Mouse (Mus musculus) adrenal gland, postnatal 10 days (tissue): ENCODE measurements around the gene Plekha7. TPM values are rescaled to one million over a fixed set of nuclear protein-coding genes. Genes with fewer than 3 reads are reported as not detected.
A peak's percentile ranks its signal among the peaks of the same experiment; 100 is the strongest.

Source experiments
- DNase-seq: peaks from one replicate; pipeline ENCODE4 v3.0.0; 2021; ENCODE audit warnings: mixed read lengths
- total RNA-seq, 2 experiments: library from RNA; stranded (reverse); gene quantifications; 2 replicates each; pipeline ENCODE4 v1.2.3; 2021

Plekha7 gene
- total RNA-seq, 2 experiments from 2014 or later = 7.9 to 10.9 TPM

- no peak for DNase-seq
Measured at GRCm38 (mm10) chr7:116221883-116222282, 86.3 kb downstream of the Plekha7 start.

GRCm38 (mm10) chr7:116220103-116220707 lies 88.0 kb downstream of the Plekha7 start:
- no peak for DNase-seq

DNA sequence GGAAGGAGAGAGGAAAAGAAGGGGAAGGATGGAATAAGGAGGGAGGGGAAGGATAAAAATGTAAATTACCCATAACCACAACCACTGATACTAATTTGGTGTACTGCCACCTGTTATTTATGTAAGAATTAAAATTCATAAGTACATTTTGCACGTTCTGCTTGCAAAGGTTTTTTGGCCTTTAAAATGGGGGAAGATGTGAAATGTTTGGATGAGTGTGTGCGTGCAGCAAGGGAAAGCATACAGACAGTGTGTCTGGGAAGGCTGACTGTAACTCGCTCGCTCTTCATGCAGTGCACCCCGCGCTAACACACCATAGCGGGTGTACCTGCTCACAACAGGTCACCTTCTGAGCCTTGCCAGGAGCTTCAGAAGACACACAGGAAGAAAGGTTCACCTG lies 90.4 kb downstream of the Plekha7 start:
- DNase-seq = no peak

DNA sequence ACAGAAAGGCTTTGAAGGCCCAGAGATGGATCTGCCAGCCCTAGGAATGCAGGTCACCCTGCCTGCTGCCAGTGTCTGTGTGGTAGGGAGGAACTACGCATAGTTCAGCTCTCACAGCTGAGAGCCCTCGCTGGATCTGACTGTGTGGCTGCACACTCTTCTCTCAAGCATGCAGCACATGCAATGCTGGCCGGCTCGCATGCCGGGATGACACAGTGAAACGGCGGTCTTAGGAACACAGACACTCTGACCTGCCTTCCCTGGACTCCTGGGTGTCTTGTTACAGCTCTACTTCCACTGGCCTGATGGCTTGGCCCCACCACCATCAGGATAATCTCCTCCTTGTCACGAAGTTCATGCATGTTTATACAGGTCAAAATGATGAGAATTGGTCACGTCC lies 96.3 kb downstream of the Plekha7 start:
- no peak for DNase-seq

- no peak for DNase-seq
Measured at GRCm38 (mm10) chr7:116209926-116210631, 98.1 kb downstream of the Plekha7 start.

DNA sequence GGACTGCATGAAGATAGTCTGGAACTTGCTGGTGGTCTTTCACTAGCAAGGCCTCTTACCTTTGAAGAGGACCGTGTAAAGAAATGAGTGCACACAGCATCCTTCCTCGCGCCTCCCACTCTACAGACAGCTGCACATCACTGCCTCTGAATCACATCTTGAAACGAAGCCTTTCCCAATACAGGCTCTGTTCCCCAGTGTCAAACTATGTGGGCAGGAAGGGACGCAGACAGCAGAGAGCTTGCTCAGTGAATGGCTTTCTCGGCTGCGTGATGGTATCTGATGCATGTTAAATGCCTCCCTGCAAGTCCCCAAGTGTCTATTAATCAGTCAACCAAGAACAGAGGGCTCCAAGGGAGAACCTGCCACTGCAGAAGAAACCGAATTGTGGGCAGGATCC lies 99.3 kb downstream of the Plekha7 start:
- DNase-seq = no peak

- no peak for DNase-seq
Measured at GRCm38 (mm10) chr7:116206806-116207571, 101.2 kb downstream of the Plekha7 start.

GRCm38 (mm10) chr7:116205451-116205850 lies 102.7 kb downstream of the Plekha7 start:
- DNase-seq = no peak

- no peak for DNase-seq
Measured at GRCm38 (mm10) chr7:116202033-116202681, 106.0 kb downstream of the Plekha7 start.

GRCm38 (mm10) chr7:116200951-116201351 lies 107.2 kb downstream of the Plekha7 start:
- peak; percentile 29 for DNase-seq

DNA sequence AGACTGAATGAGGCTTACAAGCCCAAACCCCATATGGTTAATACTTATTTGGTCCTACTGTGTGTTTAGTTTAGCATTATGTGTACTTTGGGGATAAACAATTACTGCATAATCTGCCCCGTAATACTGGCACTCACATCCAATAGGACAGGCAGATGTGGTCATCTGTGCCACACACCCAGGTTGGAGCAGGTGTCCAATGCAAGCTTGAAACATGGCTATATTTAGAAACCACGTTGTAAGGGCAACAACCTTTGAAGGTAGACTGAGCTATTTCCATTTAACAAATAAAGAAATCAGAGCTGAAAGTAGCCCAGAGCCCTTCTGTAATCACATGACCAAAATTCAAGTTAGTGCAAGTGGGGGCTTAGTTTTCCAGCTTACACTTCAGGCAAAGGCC lies 107.6 kb downstream of the Plekha7 start:
- DNase-seq = no peak

- no peak for DNase-seq
Measured at GRCm38 (mm10) chr7:116198902-116199301, 109.3 kb downstream of the Plekha7 start.

DNA sequence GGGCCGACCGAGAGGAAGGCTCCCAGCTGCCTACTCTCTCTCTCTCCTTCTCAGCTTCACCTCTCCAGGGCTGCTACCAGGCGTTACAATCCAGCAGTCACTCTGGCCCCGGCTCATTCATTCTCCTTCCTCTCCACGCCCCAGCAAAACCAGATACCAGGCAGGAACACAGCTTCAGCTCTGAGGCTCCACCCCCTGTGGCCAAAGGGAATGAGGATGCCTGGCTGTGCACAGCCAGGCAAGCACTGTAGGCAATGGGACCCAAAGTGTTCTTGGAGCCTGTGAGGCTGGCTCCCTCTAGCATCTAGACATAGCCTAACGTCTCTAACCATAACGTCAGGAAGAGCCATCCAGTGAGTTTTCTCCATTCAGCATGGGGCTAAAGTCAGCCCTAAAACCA lies 109.8 kb downstream of the Plekha7 start:
- peak; percentile 26 for DNase-seq

GRCm38 (mm10) chr7:116196974-116197679 lies 111.0 kb downstream of the Plekha7 start:
- no peak for DNase-seq

- no peak for DNase-seq
Measured at GRCm38 (mm10) chr7:116194996-116195395, 113.2 kb downstream of the Plekha7 start.

GRCm38 (mm10) chr7:116192966-116193365 lies 115.2 kb downstream of the Plekha7 start:
- no peak for DNase-seq

DNA sequence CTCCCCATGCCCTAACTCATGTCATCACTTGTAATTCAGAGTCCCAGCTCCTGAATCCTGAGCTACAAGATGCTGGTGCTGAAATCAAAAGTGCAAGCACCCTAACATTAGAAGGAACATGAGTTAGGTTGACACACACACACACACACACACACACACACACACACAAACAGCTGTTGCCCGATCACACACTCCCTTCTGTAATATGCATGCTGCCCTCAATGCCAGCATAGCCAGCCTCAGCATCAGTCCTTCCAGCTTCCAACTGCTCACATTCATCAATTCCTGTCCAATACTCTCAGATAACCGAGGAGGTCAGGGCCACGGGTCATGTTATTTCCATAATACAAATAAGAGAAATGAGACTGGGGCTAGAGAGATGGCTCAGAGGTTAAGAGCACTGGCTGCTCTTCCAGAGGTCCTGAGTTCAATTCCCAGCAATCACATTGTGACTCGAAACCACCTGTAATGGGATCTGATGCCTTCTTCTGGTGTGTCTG lies 116.0 kb downstream of the Plekha7 start:
- peak; percentile 23 for DNase-seq

GRCm38 (mm10) chr7:116191138-116191537 lies 117.0 kb downstream of the Plekha7 start:
- no peak for DNase-seq

- no peak for DNase-seq
Measured at GRCm38 (mm10) chr7:116189708-116190107, 118.5 kb downstream of the Plekha7 start.

DNA sequence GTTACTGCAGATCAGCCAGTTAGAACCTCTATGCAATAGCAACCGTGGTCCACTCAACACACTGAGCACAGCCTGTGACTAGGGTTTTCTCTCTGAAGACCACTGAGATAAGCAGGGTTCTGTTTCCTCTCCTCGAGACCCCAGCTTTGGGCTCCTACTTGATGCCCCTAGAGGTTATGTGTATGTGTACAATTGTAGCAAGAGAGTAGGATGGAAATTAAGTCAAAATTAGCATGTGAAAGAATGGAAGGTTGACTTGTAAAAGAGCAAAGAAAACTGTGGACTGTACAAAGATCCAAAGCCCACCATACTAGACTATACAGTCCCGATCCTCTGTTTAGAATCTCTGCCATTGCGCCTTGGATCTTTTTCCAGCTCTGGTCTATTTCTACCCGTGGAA lies 119.8 kb downstream of the Plekha7 start:
- DNase-seq = no peak

DNA sequence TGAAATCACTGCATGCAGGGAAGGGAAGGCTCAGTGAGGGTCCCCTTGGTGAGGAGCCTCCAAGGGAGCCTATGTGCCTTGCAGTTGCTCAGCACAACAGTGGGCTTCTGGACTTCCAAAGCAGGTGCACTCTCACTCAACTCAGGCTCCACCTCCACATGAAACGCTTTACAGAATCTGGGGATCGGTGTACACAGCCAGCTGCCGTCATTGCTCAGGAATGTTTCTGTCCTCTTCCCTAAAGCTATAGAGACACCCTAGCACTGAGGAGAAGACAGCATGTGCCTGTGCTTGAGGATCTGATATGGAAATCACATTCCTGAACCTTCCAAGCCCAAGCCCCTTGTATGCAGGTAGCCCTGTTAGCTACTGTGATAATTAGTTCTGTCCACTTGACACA lies 120.7 kb downstream of the Plekha7 start:
- no peak for DNase-seq

DNA sequence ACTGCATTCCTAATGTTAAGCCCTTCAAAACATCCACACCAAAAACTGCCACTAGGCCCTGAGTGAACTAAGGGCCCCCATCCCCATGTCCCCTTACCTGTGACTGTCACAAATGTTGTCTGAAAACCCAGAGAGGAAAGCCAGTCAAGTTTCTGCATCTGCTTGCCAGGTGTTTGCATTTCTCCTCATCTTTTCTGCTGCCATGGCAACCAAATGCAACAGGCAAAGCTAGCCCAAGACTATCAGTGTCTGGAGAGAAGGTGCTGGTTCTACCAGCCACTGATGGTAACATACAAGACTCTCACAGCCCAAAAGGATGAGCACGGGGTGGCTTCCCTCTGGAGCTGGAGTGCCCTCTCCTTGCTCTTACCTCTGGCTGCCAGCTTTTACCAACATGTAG lies 121.3 kb downstream of the Plekha7 start:
- no peak for DNase-seq
